Mouse (Mus musculus): ENCODE data around the gene Raf1. TPM values are rescaled to one million over a fixed set of nuclear protein-coding genes. Genes with fewer than 3 reads are reported as not detected.
"Not testable (repeated sequence)": the region's sequence is repeated elsewhere in the genome, so short reads cannot be mapped to it uniquely, and the experiment has no call there.

The Raf1 gene
- polyA plus RNA-seq, 1 experiment from 2014 or later = 158 TPM

DNA sequence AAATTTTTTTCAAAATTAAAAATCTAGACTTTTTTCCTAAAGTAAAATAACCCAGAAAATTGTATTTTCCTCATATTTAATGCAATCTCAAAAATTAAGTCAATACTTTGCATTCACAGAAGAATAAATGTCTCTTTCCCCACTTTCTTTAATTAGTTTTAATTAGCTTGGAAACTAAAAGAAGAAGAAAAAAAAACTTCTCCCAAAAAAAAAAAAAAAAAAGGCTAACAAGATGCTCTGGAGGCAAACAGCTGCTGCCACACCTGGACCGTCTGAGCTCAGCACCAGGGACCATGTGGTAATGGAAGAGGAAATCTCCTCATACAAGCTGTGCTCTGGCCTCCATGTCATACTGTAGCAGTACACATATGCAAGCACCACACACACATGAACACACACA lies 33.1 kb downstream of the Raf1 start:
- no peak overlapping the region for H3K4me2 ChIP-seq (ENCODE audit: low read depth)
- H3K4me1 ChIP-seq (ENCODE audit: control insufficient read depth, insufficient read depth, low read length) = no peaks in the 10 kb centered on the region
- H3K9ac ChIP-seq (ENCODE audit: low read length) = no peak overlapping the region
- 0 out of 2 replicates have a peak, but pooled peaks cover 2% of the 10 kb centered on the region for H3K36me3 ChIP-seq (ENCODE audit: control insufficient read depth, insufficient read depth, low read length)
- 72% methylated on average over 1 of the region's 1 CpGs for WGBS
- H3K27me3 ChIP-seq (ENCODE audit: control insufficient read depth, insufficient read depth, low read length) = no peaks in the 10 kb centered on the region
- no peaks in the 10 kb centered on the region for H3K9me3 ChIP-seq (ENCODE audit: control insufficient read depth, low read length)
- ATAC-seq (ENCODE audit: insufficient read depth, low FRiP score, low TSS enrichment) (no peak), DNase-seq (ENCODE audit: low spot score) (no peak)
- no peak overlapping the region for H3K4me3 ChIP-seq (ENCODE audit: low read depth, low read length)
- H3K27ac ChIP-seq (ENCODE audit: low read depth, low read length) = no peak overlapping the region

DNA sequence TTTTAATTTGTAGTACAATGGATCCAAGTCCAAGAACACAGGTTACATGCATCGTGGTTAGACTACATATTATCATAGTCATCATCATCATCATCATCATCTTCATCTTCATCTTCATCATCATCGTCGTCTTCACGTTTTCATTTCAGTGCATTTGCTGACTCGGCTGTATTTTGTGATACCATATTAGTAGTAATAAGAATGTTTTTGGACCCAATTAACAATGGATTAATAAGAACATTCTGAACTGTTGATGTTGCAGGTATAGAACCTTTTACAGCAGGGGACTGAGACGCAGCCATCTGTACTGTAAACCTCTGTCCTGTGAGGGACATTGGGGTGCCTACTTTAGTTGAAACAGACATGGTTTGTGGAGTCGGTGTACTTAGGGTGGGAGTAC lies 38.2 kb downstream of the Raf1 start:
- H3K9me3 ChIP-seq (ENCODE audit: control insufficient read depth, low read length) = not testable (repeated sequence)

DNA sequence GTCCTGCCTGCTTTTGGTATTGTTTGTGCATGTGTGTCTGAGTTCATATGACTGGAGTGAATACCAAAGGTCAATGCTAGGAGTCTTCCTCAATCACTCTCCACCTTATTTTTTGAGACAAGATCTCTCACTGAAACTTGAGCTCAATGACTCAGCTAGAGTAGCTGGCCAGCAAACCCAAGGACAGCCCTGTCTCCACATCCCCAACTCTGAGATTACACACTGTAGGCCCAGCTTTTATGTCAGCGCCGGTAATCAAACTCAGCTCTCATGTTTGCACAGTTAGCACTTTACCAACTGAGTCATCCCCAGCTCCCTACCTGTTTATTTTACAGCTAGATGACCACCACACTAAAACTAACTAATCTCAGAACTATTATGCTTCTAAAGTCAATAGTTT lies 42.4 kb downstream of the Raf1 start:
- 96% methylated on average over 2 of the region's 2 CpGs for WGBS
- H3K4me3 ChIP-seq (ENCODE audit: low read depth, low read length) = no peak overlapping the region
- DNase-seq (ENCODE audit: low spot score) = no peak
- H3K36me3 ChIP-seq (ENCODE audit: control insufficient read depth, insufficient read depth, low read length) = peaks cover 12% of the 10 kb centered on the region
- no peak overlapping the region for H3K9ac ChIP-seq (ENCODE audit: low read length)
- H3K9me3 ChIP-seq (ENCODE audit: control insufficient read depth, low read length) = no peaks in the 10 kb centered on the region
- H3K27ac ChIP-seq (ENCODE audit: low read depth, low read length) = no peak overlapping the region
- no peak overlapping the region for H3K4me2 ChIP-seq (ENCODE audit: low read depth)
- no peak for ATAC-seq (ENCODE audit: insufficient read depth, low FRiP score, low TSS enrichment)
- no peaks in the 10 kb centered on the region for H3K4me1 ChIP-seq (ENCODE audit: control insufficient read depth, insufficient read depth, low read length)
- H3K27me3 ChIP-seq (ENCODE audit: control insufficient read depth, insufficient read depth, low read length) = no peaks in the 10 kb centered on the region

More for the DNA sequence above, 38.2 kb downstream of the Raf1 start:
- H3K4me3 ChIP-seq (ENCODE audit: low read depth, low read length); H3K9ac ChIP-seq (ENCODE audit: low read length); H3K4me2 ChIP-seq (ENCODE audit: low read depth); H3K27ac ChIP-seq (ENCODE audit: low read depth, low read length); H3K36me3 ChIP-seq (ENCODE audit: control insufficient read depth, insufficient read depth, low read length); H3K27me3 ChIP-seq (ENCODE audit: control insufficient read depth, insufficient read depth, low read length); DNase-seq (ENCODE audit: low spot score); ATAC-seq (ENCODE audit: insufficient read depth, low FRiP score, low TSS enrichment); H3K4me1 ChIP-seq (ENCODE audit: control insufficient read depth, insufficient read depth, low read length): not testable (repeated sequence)
- 95% methylated on average over 7 of the region's 7 CpGs for WGBS

DNA sequence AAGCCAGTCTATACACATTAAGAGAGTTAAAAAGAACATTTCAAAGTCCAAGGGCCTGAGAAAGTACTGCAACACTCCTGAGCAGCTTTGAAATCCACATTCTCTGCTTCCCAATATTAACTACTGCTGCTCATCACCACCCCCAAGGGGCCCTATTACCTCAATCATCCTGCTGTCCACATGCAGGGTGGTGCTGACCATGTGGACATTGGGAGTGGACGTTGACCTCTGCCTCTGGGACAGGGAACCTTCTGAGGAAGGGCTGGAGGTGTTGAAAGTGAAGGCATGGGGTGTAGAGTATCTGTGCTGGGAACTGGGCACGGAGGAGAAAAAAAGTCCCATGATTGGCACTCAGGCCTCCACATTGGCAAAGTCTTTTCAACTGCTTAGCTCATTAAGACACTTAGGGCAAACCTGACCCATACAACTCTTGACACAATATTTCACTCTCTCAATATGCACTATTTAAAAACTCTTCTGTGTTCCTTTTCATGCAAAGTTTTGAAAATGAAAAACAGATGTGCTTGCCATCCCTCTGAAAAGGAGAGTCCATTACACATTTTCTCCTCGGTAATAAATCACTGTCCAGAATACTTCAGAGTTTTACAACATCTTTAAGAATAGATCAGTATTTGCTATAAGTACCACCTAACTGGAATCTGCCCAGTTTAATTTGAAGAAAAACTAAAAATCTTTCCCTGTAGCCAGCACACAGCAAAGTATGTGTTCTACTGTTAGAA lies 45.2 kb downstream of the Raf1 start:
- Histone ChIP-seq H3K4me1 (ENCODE audit: control insufficient read depth, insufficient read depth, low read length) (no peaks in the 10 kb centered on the region), H3K9me3 (ENCODE audit: control insufficient read depth, low read length) (no peaks in the 10 kb centered on the region), H3K4me3 (ENCODE audit: low read depth, low read length) (no peak overlapping the region), H3K36me3 (ENCODE audit: control insufficient read depth, insufficient read depth, low read length) (peaks cover 15% of the 10 kb centered on the region), H3K27ac (ENCODE audit: low read depth, low read length) (no peak overlapping the region), H3K27me3 (ENCODE audit: control insufficient read depth, insufficient read depth, low read length) (no peaks in the 10 kb centered on the region), H3K4me2 (ENCODE audit: low read depth) (no peak overlapping the region), H3K9ac (ENCODE audit: low read length) (no peak overlapping the region)
- ATAC-seq (ENCODE audit: insufficient read depth, low FRiP score, low TSS enrichment) = no peak
- 76% methylated on average over 3 of the region's 3 CpGs for WGBS
- DNase-seq (ENCODE audit: low spot score) = no peak

DNA sequence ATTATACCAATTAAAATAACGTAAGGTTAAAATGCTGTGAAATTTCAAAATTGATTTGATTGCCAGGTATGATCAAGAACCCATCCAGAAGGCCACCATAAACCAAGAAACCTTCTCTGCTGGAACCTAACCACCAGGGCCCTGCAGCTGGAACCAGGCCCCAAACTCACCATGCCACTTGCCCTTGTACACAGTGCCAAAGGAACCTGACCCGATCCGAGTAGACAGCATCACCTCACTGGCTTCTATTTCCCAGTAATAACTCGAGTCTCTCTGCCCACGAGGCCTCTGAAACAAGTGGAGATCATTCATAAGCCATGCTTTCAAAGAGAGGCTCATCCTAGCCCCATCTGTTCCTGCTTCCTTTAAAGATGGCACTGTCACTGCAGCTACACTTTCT lies 50.3 kb downstream of the Raf1 start:
- no peak for ATAC-seq (ENCODE audit: insufficient read depth, low FRiP score, low TSS enrichment)
- H3K4me3 ChIP-seq (ENCODE audit: low read depth, low read length) = no peak overlapping the region
- no peaks in the 10 kb centered on the region for H3K4me1 ChIP-seq (ENCODE audit: control insufficient read depth, insufficient read depth, low read length)
- H3K9me3 ChIP-seq (ENCODE audit: control insufficient read depth, low read length) = no peaks in the 10 kb centered on the region
- no peaks in the 10 kb centered on the region for H3K27me3 ChIP-seq (ENCODE audit: control insufficient read depth, insufficient read depth, low read length)
- no peak overlapping the region for H3K9ac ChIP-seq (ENCODE audit: low read length)
- 90% methylated on average over 5 of the region's 5 CpGs for WGBS
- H3K4me2 ChIP-seq (ENCODE audit: low read depth) = no peak overlapping the region
- H3K36me3 ChIP-seq (ENCODE audit: control insufficient read depth, insufficient read depth, low read length) = peaks cover 12% of the 10 kb centered on the region
- no peak for DNase-seq (ENCODE audit: low spot score)
- no peak overlapping the region for H3K27ac ChIP-seq (ENCODE audit: low read depth, low read length)

DNA sequence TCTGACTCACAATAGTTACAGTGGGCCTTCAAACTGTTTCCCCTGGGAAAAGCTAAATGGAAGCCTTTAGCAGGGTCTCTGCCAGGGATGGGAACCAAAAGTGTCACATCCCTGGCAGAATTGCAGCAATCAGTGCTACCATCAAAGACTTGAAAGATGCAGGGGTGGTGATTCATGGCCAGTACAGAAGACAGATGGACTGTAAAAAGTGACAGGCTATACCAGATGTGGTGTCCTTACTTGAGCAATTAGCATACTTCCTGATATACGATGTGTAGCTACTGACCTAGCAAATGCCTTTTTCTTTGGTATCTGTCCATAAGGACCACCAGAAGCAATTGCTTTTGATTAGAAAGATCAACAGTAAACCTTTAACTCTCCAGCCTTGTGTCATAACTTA lies 55.5 kb downstream of the Raf1 start:
- Histone ChIP-seq H3K9ac (ENCODE audit: low read length) (no peak overlapping the region), H3K4me3 (ENCODE audit: low read depth, low read length) (no peak overlapping the region), H3K27me3 (ENCODE audit: control insufficient read depth, insufficient read depth, low read length) (no peaks in the 10 kb centered on the region), H3K27ac (ENCODE audit: low read depth, low read length) (no peak overlapping the region), H3K9me3 (ENCODE audit: control insufficient read depth, low read length) (no peaks in the 10 kb centered on the region), H3K4me2 (ENCODE audit: low read depth) (no peak overlapping the region), H3K4me1 (ENCODE audit: control insufficient read depth, insufficient read depth, low read length) (no peaks in the 10 kb centered on the region), H3K36me3 (ENCODE audit: control insufficient read depth, insufficient read depth, low read length) (peaks cover 28% of the 10 kb centered on the region)
- 46% methylated on average over 1 of the region's 1 CpGs for WGBS
- no peak for DNase-seq (ENCODE audit: low spot score)
- ATAC-seq (ENCODE audit: insufficient read depth, low FRiP score, low TSS enrichment) = no peak

DNA sequence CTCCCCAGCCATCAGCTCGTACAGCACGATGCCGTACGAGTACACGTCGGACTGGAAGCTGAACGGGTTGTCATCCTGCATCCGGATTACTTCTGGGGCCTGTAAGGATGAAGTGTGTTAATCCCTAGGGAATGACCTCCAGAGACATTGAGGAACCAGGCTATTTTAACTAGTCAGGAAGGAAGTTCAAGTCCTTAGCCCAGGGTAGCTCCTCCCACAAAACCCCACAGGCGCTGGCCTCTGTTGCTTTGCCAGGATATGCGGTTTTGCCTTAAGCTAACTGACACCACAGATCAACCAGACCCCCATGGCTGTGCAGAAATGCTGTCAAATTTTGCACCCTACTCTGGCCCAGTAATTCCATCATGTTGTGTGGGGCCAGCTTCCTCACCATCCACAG lies 56.6 kb downstream of the Raf1 start:
- Histone ChIP-seq H3K36me3 (ENCODE audit: control insufficient read depth, insufficient read depth, low read length) (peaks cover 29% of the 10 kb centered on the region), H3K4me2 (ENCODE audit: low read depth) (no peak overlapping the region), H3K9me3 (ENCODE audit: control insufficient read depth, low read length) (no peaks in the 10 kb centered on the region), H3K4me3 (ENCODE audit: low read depth, low read length) (no peak overlapping the region), H3K4me1 (ENCODE audit: control insufficient read depth, insufficient read depth, low read length) (no peaks in the 10 kb centered on the region), H3K27ac (ENCODE audit: low read depth, low read length) (no peak overlapping the region), H3K9ac (ENCODE audit: low read length) (no peak overlapping the region), H3K27me3 (ENCODE audit: control insufficient read depth, insufficient read depth, low read length) (no peaks in the 10 kb centered on the region)
- no peak for DNase-seq (ENCODE audit: low spot score)
- no peak for ATAC-seq (ENCODE audit: insufficient read depth, low FRiP score, low TSS enrichment)
- WGBS = 94% methylated on average over 10 of the region's 10 CpGs

DNA sequence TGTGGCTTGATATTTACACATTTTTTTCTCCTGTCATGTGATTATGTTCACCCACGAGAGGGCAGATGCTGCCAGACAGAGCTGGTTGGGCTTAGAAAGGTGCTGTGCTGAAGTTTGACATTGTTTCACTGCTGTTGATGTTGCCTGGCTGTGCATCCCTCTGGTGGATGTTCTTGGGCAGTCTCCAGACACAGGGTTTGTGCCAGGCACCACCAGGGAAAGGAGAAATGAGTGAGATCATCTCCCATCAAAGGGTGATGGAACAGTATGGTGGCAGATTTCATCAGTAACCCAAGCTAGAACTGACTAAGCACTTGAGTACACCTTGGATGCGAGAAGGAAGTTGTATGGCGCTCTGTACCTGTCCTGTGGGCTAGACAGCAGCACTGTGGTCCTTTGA lies 60.5 kb downstream of the Raf1 start:
- Histone ChIP-seq H3K36me3 (ENCODE audit: control insufficient read depth, insufficient read depth, low read length) (peaks cover 28% of the 10 kb centered on the region), H3K4me1 (ENCODE audit: control insufficient read depth, insufficient read depth, low read length) (no peaks in the 10 kb centered on the region), H3K27me3 (ENCODE audit: control insufficient read depth, insufficient read depth, low read length) (no peaks in the 10 kb centered on the region), H3K4me3 (ENCODE audit: low read depth, low read length) (no peak overlapping the region), H3K9ac (ENCODE audit: low read length) (no peak overlapping the region), H3K27ac (ENCODE audit: low read depth, low read length) (no peak overlapping the region), H3K4me2 (ENCODE audit: low read depth) (no peak overlapping the region), H3K9me3 (ENCODE audit: control insufficient read depth, low read length) (no peaks in the 10 kb centered on the region)
- ATAC-seq (ENCODE audit: insufficient read depth, low FRiP score, low TSS enrichment) = no peak
- WGBS = 93% methylated on average over 3 of the region's 3 CpGs
- no peak for DNase-seq (ENCODE audit: low spot score)

DNA sequence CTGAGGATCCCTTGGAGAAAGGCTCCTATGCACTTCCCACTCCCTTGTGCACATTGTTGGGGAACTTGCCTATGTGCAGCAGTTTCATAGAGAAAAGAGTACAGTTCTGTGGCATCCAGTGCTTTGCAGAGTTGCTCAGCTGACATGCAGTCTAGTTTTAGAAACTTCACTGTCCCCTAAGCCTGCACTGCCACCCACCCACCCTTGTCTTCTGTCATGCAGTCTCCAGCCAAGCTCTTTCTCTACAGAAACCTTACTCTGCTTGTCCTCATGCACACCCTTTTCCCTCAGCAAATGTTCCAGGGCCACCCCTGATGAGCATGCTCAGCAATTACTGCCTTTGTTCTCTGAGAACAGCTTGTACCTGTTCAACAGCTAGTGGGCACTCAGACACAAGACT lies 62.6 kb downstream of the Raf1 start:
- H3K9me3 ChIP-seq (ENCODE audit: control insufficient read depth, low read length) = no peaks in the 10 kb centered on the region
- peaks cover 19% of the 10 kb centered on the region for H3K36me3 ChIP-seq (ENCODE audit: control insufficient read depth, insufficient read depth, low read length)
- ATAC-seq (ENCODE audit: insufficient read depth, low FRiP score, low TSS enrichment) (no peak), DNase-seq (ENCODE audit: low spot score) (no peak)
- H3K27me3 ChIP-seq (ENCODE audit: control insufficient read depth, insufficient read depth, low read length) = no peaks in the 10 kb centered on the region
- no peaks in the 10 kb centered on the region for H3K4me1 ChIP-seq (ENCODE audit: control insufficient read depth, insufficient read depth, low read length)
- no peak overlapping the region for H3K4me2 ChIP-seq (ENCODE audit: low read depth)
- H3K9ac ChIP-seq (ENCODE audit: low read length) = no peak overlapping the region
- H3K27ac ChIP-seq (ENCODE audit: low read depth, low read length) = no peak overlapping the region
- no peak overlapping the region for H3K4me3 ChIP-seq (ENCODE audit: low read depth, low read length)

Data from neural tube, embryonic 11.5 days (tissue).